Mouse (Mus musculus): Measurements from ENCODE around the gene Apopt1.
"Not testable (repeated sequence)": the region's sequence is repeated elsewhere in the genome, so short reads cannot be mapped to it uniquely, and the experiment has no call there.

Gene Apopt1

GRCm38 (mm10) chr12:111710091-111710490 lies 3.0 kb upstream of the Apopt1 start:
- no peak for DNase-seq

- no peak for DNase-seq
These were observed 585 bp upstream of the Apopt1 start for GRCm38 (mm10) chr12:111712476-111712875.

GRCm38 (mm10) chr12:111713880-111714279 lies 819 bp downstream of the Apopt1 start:
- DNase-seq: not testable (repeated sequence)

GRCm38 (mm10) chr12:111716505-111716904 lies 3.4 kb downstream of the Apopt1 start:
- no peak for DNase-seq

- no peak for DNase-seq
These were observed 5.6 kb downstream of the Apopt1 start for GRCm38 (mm10) chr12:111718656-111719055.

GRCm38 (mm10) chr12:111720222-111720621 lies 7.2 kb downstream of the Apopt1 start:
- DNase-seq: no peak

GRCm38 (mm10) chr12:111722654-111723053 lies 9.6 kb downstream of the Apopt1 start:
- DNase-seq: no peak

GRCm38 (mm10) chr12:111724638-111725337 lies 11.7 kb downstream of the Apopt1 start:
- no peak for DNase-seq

- no peak for DNase-seq
These were observed 12.5 kb downstream of the Apopt1 start for GRCm38 (mm10) chr12:111725338-111726121.

- DNase-seq: no peak
These were observed 13.0 kb downstream of the Apopt1 start for GRCm38 (mm10) chr12:111726122-111726463.

GRCm38 (mm10) chr12:111727956-111728355 lies 14.9 kb downstream of the Apopt1 start:
- no peak for DNase-seq

- peak; percentile 73 to 83 for DNase-seq
These were observed 19.1 kb downstream of the Apopt1 start for GRCm38 (mm10) chr12:111731822-111732807.

GRCm38 (mm10) chr12:111732921-111733320 lies 19.9 kb downstream of the Apopt1 start:
- no peak for DNase-seq

- no peak for DNase-seq
These were observed 21.9 kb downstream of the Apopt1 start for GRCm38 (mm10) chr12:111734912-111735311.

- not testable (repeated sequence) for DNase-seq
These were observed 23.6 kb downstream of the Apopt1 start for GRCm38 (mm10) chr12:111736676-111737075.

- DNase-seq: no peak
These were observed 24.3 kb downstream of the Apopt1 start for GRCm38 (mm10) chr12:111737370-111737769.

GRCm38 (mm10) chr12:111738754-111739153 lies 25.7 kb downstream of the Apopt1 start:
- peak; percentile 47 to 82 for DNase-seq

GRCm38 (mm10) chr12:111741338-111741737 lies 28.3 kb downstream of the Apopt1 start:
- DNase-seq: no peak

- DNase-seq: peak in 1 of 2 experiments; percentile 20
These were observed 30.4 kb downstream of the Apopt1 start for GRCm38 (mm10) chr12:111743419-111743818.

- no peak for DNase-seq
These were observed 30.9 kb downstream of the Apopt1 start for GRCm38 (mm10) chr12:111743981-111744423.

GRCm38 (mm10) chr12:111745274-111745673 lies 32.2 kb downstream of the Apopt1 start:
- no peak for DNase-seq

GRCm38 (mm10) chr12:111746091-111746490 lies 33.0 kb downstream of the Apopt1 start:
- peak; percentile 55 to 58 for DNase-seq

GRCm38 (mm10) chr12:111747421-111747820 lies 34.4 kb downstream of the Apopt1 start:
- DNase-seq: no peak
